Mouse (Mus musculus): ENCODE measurements at regions not wholly inside any gene's neighbourhood (a gene's known extent, or its start where the extent isn't known, plus 50 kb on each side); places are given as distances from the start of the nearest gene placed in this dataset.

- TF ChIP-seq CTCF (IDR thresholded peaks at IDR 0.05; ENCODE audit: extremely low read depth, insufficient read length, insufficient replicate concordance, low read depth, low read length), result no peak
- TF ChIP-seq POLR2A (IDR thresholded peaks at IDR 0.05; ENCODE audit: low read depth, low read length), result no peak
Observed at GRCm38 (mm10) chr3:21294776-21295175, 781.7 kb upstream of the Tbl1xr1 start.

All from small intestine, adult 2 months (tissue).